Mouse (Mus musculus) spleen, adult 2 months (tissue): ENCODE data around the gene Pnp.

Experiments
- CTCF ChIP-seq: fragments of 200-500 bp; IDR thresholded peaks from 2 replicates; pipeline ENCODE4 v1.5.1; 2011; ENCODE audit warnings: mild to moderate bottlenecking, inconsistent platforms; ENCODE audit not compliant: insufficient read depth, insufficient read length, insufficient replicate concordance; ENCODE audit errors: extremely low read depth
- POLR2A ChIP-seq: fragments of 200-500 bp; IDR thresholded peaks from 2 replicates; pipeline ENCODE4 v1.6.1; 2011; ENCODE audit warnings: low read depth, low read length, inconsistent platforms

GRCm38 (mm10) chr14:50969041-50969440 is 38.2 kb downstream of the Pnp start:
- TF ChIP-seq CTCF = no peak
- no peak for TF ChIP-seq POLR2A
